In the genomic region with DNA sequence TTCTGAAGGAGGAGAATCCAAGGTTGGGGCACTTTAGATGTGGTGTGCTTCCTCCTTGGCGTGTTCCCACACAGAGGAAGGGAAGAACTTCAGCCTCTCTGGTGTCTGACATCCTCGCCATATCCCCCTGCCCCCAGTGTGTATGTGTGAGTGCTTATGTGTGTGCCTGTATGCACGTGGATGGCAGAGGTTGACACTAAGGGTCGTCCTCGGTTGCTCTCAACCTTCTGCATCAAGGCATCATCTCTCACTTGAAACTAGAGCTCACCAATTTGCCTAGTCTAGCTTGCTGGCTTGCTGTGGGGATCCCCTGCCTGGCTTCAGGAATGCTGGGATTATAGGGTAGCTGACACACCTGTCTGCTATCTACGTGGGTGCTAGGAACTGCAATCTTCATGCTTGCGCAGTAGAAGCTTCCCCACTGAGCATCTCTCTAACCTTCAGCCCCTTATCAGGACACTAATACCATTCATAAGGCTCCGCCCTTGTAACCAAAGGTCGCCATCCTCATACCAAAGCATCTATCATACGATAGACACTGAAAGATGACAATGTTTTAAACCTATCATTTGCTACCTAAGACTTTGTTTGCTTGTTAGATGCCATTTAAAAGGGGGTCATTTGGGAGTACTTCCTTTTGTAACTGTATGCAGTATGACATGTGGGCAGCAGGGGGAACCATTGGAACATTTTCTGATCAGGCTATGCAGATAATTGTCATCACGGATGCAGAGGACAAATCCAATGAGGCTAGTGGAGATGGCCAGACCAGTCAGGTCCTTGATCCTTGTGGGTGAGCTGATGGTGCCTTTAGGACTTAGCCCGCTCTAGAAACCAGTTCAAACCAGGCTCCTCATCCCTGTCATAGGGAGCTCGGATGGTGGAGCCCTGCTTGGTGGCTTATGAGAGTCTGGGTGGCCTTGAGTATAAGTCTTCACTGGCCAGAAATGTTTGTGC, we compare ENCODE assay signal across 8 mouse cellular contexts. TPM values are rescaled to one million over a fixed set of nuclear protein-coding genes. Genes with fewer than 3 reads are reported as not detected.
DNase-seq lines count a peak whose midpoint lies in the region; ATAC-seq lines count a peak whose summit lies in the region.

No protein-coding gene starts in this region.

- H3K36me3 ChIP-seq in forebrain, embryonic 14.5 days (ENCODE audit: control insufficient read depth, insufficient read depth, low read length): no peaks in the 10 kb centered on the region
- no peaks in the 10 kb centered on the region for H3K36me3 ChIP-seq in hindbrain, embryonic 16.5 days (ENCODE audit: control insufficient read depth, insufficient read depth, low read length)

- no peaks in the 10 kb centered on the region for H3K4me1 ChIP-seq in forebrain, embryonic 14.5 days (ENCODE audit: control insufficient read depth, insufficient read depth, low read length)
- H3K4me1 ChIP-seq in hindbrain, embryonic 16.5 days (ENCODE audit: control insufficient read depth, insufficient read depth, low read depth, low read length): peaks cover 3% of the 10 kb centered on the region; the same call in 1 of the 2 replicates

- no peak overlapping the region for H3K4me2 ChIP-seq in forebrain, embryonic 14.5 days (ENCODE audit: low read length)
- H3K4me2 ChIP-seq in hindbrain, embryonic 16.5 days (ENCODE audit: low read length): no peak overlapping the region

- ATAC-seq in forebrain, embryonic 14.5 days: peak; percentile 82
- ATAC-seq in hindbrain, embryonic 16.5 days: peak; percentile 85
- peak; percentile 90 for ATAC-seq in megakaryocyte progenitor cell, adult 5-6 weeks (replicated peaks; ENCODE audit: poor library complexity)

- no peak overlapping the region for H3K27ac ChIP-seq in forebrain, embryonic 14.5 days (ENCODE audit: low read depth, low read length)
- H3K27ac ChIP-seq in hindbrain, embryonic 16.5 days (ENCODE audit: low read depth, low read length): no peak overlapping the region

- no peak overlapping the region for H3K4me3 ChIP-seq in forebrain, embryonic 14.5 days (ENCODE audit: low read depth, low read length)
- H3K4me3 ChIP-seq in hindbrain, embryonic 16.5 days (ENCODE audit: low read length): no peak overlapping the region

- H3K27me3 ChIP-seq in forebrain, embryonic 14.5 days (replicated peaks; ENCODE audit: control insufficient read depth, insufficient read depth, low read length): no peaks in the 10 kb centered on the region
- no peaks in the 10 kb centered on the region for H3K27me3 ChIP-seq in hindbrain, embryonic 16.5 days (replicated peaks; ENCODE audit: control insufficient read depth, insufficient read depth, low read length)

- 61% methylated on average over 13 of the region's 13 CpGs for WGBS in forebrain, embryonic 14.5 days
- 66% methylated on average over 13 of the region's 13 CpGs for WGBS in hindbrain, embryonic 16.5 days

- H3K9me3 ChIP-seq in forebrain, embryonic 14.5 days (replicated peaks; ENCODE audit: control insufficient read depth, low read length): no peaks in the 10 kb centered on the region
- H3K9me3 ChIP-seq in hindbrain, embryonic 16.5 days (ENCODE audit: control insufficient read depth, low read length): no peaks in the 10 kb centered on the region

- DNase-seq in MEL-GATA-1-ER (ENCODE audit: extremely low read depth, low read depth): peak; percentile 23
- peak; percentile 39 for DNase-seq in c-Kit-positive CD71-negative TER-119-negative erythroid progenitor cells, embryonic 14.5 days (ENCODE audit: low read depth)
- DNase-seq in forebrain, embryonic 14.5 days (ENCODE audit: low spot score): peak; percentile 77
- DNase-seq in left cerebral cortex, adult 11 months (ENCODE audit: low spot score): peak; percentile 42
- peak; percentile 75 to 80 for DNase-seq in right cerebral cortex, postnatal 10 days (ENCODE audit: low spot score in 2 of 2)
- DNase-seq in c-Kit-positive CD71-positive TER-119-positive erythroid progenitor cells, embryonic 14.5 days (ENCODE audit: low spot score): no peak

- H3K9ac ChIP-seq in forebrain, embryonic 14.5 days (ENCODE audit: low read length): no peak overlapping the region
- no peak overlapping the region; the same call in 1 of the 2 replicates for H3K9ac ChIP-seq in hindbrain, embryonic 16.5 days (ENCODE audit: low read depth, low read length)

RNA-seq across cellular contexts. Expression of a gene that starts 21.7 kb away (rescaled TPM):
- 118 and 128 TPM in 2 replicates for polyA plus RNA-seq in forebrain, embryonic 14.5 days (2014; fragmentation: Nextera tagmentation; extraction: Ambion mirVana)
- polyA plus RNA-seq in hindbrain, embryonic 16.5 days (2015; fragmentation: Nextera tagmentation; extraction: Ambion mirVana): 107 and 108 TPM in 2 replicates
- total RNA-seq in megakaryocyte progenitor cell, adult 5-6 weeks (2015): 37.1 and 39.7 TPM in 2 replicates
- total RNA-seq in megakaryocyte progenitor cell, adult 5-6 weeks (2017): 37.0 and 52.3 TPM in 2 replicates
